Mouse (Mus musculus): ENCODE results near the gene Gpd1.
"Not testable (repeated sequence)": the region's sequence is repeated elsewhere in the genome, so short reads cannot be mapped to it uniquely, and the experiment has no call there.

Gene Gpd1

GRCm38 (mm10) chr15:99700219-99701106 is 16.9 kb upstream of the Gpd1 start:
- in situ Hi-C loops (cut with MboI, MseI) = no loop called here

DNA sequence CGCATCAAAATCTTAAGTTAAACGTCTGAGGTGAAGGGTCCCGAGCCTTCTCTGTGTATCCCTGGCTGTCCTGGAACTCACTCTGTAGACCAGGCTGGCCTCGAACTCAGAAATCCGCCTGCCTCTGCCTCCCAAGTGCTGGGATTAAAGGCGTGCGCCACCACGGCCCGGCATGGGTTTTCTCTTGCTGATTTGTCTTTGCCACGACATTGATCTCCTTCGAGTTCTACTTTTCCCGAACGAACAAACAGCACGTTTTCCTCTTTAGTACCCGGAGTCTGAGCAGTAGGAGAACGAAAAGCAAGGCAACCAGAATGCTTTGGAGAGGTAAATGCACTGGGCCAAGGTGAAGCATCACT is 15.7 kb upstream of the Gpd1 start:
- in situ Hi-C loops (cut with MboI, MseI) = not testable (repeated sequence)

GRCm38 (mm10) chr15:99701999-99702900 is 15.1 kb upstream of the Gpd1 start, which contains the start of gene Smarcd1:
Gene Smarcd1, plus strand, starts transcription at chr15:99702129.
- in situ Hi-C loops (cut with MboI, MseI) = no loop called here

GRCm38 (mm10) chr15:99703104-99703503 is 14.2 kb upstream of the Gpd1 start:
- in situ Hi-C loops (cut with MboI, MseI) = no loop called here

DNA sequence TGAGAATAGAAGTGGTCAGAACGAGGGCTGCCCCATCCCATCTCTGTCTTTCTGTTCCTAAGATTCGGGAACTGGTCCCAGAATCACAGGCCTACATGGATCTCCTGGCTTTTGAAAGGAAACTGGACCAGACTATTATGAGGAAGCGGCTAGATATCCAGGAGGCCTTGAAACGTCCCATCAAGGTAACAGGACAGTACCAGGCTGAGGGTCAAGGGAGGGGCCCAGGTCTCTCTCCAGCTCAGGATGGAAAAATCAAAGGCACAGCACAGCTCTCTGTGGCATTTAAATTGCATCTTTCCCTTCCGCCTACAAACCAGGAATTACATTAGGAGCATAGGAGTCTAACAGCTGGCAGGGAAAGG is 13.7 kb upstream of the Gpd1 start:
- in situ Hi-C loops (cut with MboI, MseI) = no loop called here

DNA sequence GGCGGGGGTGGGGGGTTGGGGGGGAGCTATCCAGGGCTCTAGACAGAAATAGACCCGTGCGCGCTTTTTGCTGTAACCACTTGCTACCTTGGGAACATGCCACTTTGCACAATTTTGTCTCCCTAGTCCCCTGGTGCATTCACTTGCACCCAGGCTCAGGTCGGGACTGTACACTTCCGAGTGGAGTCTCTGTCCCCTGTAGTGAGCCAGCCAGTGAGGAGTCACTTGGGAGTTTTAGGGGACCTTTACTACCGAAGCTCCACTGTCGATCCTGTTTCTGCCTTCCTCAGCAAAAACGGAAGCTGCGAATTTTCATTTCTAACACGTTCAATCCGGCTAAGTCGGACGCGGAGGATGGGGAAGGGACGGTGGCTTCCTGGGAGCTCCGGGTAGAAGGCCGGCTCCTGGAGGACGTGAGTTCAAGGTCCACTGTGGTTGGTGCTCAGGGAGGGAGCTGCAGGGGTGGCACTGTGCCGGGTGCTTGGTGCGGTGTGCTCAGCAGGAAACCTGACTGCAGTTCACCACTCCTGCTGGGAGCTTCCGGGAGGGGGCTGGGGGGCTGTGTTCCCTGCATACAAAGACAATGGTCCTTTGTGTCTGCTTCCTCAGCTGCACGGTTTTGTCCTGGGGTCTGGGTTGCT is 13.2 kb upstream of the Gpd1 start:
- in situ Hi-C loops (cut with MboI, MseI) = no loop called here

GRCm38 (mm10) chr15:99704881-99705280 is 12.4 kb upstream of the Gpd1 start:
- in situ Hi-C loops (cut with MboI, MseI) = no loop called here

- in situ Hi-C loops (cut with MboI, MseI) = no loop called here
These were observed 11.8 kb upstream of the Gpd1 start, which contains the start of gene Gm17349 for GRCm38 (mm10) chr15:99705440-99706048. Gene Gm17349, minus strand, starts transcription at chr15:99705490.

GRCm38 (mm10) chr15:99708176-99708575 is 9.1 kb upstream of the Gpd1 start:
- in situ Hi-C loops (cut with MboI, MseI) = no loop called here

- in situ Hi-C loops (cut with MboI, MseI) = no loop called here
These were observed 6.8 kb upstream of the Gpd1 start for GRCm38 (mm10) chr15:99710221-99711190.

GRCm38 (mm10) chr15:99711491-99711890 is 5.8 kb upstream of the Gpd1 start:
- in situ Hi-C loops (cut with MboI, MseI) = no loop called here

- in situ Hi-C loops (cut with MboI, MseI) = no loop called here
These were observed 4.4 kb upstream of the Gpd1 start for GRCm38 (mm10) chr15:99712666-99713559.

DNA sequence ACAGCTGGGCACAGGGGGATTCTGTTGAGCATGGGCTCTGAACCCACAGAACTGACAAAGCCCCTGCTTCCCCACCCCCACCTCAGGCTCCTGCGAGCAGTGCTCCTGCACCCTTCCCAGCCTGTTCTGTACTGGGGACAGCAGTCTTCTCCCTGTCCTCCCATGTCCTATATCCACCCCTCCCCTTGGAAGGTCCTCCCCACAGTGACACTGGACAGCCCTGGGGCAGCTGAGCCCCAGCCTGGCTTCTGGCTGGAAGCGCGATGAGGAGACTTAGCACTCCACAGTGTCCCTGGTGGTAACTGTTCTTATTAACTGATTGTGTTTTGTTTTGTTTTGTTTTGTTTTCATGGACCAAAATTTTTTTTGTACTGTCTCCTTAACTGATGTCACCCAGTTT is 3.7 kb upstream of the Gpd1 start:
- in situ Hi-C loops (cut with MboI, MseI) = no loop called here

- in situ Hi-C loops (cut with MboI, MseI) = no loop called here
These were observed 3.1 kb upstream of the Gpd1 start for GRCm38 (mm10) chr15:99714206-99714605.

DNA sequence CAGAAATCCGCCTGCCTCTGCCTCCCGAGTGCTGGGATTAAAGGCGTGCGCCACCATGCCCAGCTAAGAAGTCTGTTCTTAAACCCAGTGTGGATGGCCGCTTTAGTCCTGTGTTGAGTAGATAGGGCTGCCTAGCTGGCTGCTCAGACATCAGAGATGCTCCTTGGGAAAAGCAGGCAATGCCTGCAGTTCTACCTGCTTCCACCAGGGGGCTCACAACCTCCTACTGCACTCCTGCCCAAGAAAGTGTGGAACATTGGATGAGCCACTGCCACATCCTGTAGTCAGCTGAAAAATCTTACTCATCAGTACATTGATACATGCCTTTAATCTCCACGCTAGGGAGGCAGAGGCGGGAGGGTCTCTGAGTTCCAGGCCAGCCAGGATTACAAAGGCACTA is 2.5 kb upstream of the Gpd1 start:
- in situ Hi-C loops (cut with MboI, MseI) = loop anchor here in 1 of 2 experiments (5.0 kb wide), 1 partner anchor 57 kb away; the partner anchor contains the start of gene Cers5

- in situ Hi-C loops (cut with MboI, MseI) = loop anchor here in 1 of 2 experiments (5.0 kb wide), 1 partner anchor 57 kb away; the partner anchor contains the start of gene Cers5
These were observed 1.9 kb upstream of the Gpd1 start for GRCm38 (mm10) chr15:99715361-99715865.

DNA sequence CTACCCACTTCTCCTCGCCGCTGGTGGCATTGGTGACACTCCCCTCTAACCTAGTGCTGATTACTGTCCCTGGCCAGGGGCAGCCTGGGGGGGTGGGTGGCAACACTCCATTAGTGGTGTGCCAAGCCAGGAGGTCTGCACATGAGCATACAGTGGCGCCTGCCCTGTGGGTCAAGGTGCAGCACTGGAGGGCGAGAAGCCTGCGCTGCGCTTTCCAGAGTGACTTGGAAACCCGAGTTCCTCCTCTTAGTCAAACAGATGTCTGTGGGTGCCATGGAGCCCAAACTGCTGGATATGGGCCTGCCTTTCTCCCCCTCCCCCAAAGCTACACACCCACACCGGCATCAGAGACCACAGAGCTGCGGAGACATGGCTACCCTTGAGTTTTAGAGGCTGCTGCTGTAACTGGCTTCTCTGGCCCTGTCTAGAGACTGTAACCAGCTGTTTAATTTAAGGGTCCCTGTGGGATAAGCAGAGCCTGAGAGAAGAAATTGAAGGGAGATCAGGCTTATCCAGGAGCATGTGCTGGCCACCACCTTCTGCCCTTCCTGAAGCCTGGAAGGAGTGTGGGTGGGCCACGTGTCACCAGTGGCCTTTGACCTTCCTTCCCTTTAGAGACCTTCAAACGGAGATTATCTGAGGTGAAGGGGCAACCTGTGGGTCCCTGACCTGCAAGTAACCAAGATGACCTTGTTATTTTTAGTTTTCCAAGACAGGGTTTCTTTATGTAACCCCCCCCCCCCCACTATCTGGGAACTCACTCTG is 1.2 kb upstream of the Gpd1 start:
- in situ Hi-C loops (cut with MboI, MseI) = loop anchor here in 1 of 2 experiments (5.0 kb wide), 1 partner anchor 56 kb away; the partner anchor contains the start of gene Cers5

DNA sequence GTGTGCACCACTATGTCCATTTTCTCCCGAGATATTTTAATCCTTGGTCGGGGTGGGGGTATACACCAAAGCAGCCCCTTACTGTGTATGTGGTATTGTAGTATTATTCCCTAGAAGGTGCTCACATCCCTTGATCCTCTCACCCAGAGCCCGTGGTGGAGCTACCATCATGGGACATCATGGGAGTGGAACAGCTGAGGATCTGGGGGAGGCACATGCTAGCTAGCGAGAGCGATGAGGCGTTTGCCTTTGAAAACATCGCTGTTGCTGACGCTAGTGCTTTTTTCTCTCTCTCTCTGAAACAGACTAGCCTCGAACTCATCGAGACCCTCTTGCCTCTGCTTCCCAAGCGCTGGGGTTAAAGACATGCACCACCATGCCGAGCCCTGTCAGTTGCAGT is 501 bp upstream of the Gpd1 start:
- in situ Hi-C loops (cut with MboI, MseI) = loop anchor here in 1 of 2 experiments (5.0 kb wide), 1 partner anchor 55 kb away; the partner anchor contains the start of gene Cers5
